Mouse (Mus musculus): Measurements from ENCODE around the gene Slc1a3.

GRCm38 (mm10) chr15:8676211-8676691, 34.3 kb downstream of the Slc1a3 start:
- TF ChIP-seq CTCF (IDR thresholded peaks at IDR 0.05; ENCODE audit: borderline replicate concordance, extremely low read depth, insufficient read depth, insufficient read length) (no peak), POLR2A (IDR thresholded peaks at IDR 0.05; ENCODE audit: borderline replicate concordance, extremely low read depth, insufficient read depth, insufficient read length, poor library complexity, severe bottlenecking) (no peak)

Data from brain, embryonic 14.5 days (tissue).